Mouse (Mus musculus): ENCODE data around the gene Idh3b.

Gene Idh3b

GRCm38 (mm10) chr2:130265520-130265919 is 18.8 kb downstream of the Idh3b start:
- 85% methylated on average over 1 of the region's 1 CpGs for WGBS

- WGBS = 83% methylated on average over 2 of the region's 2 CpGs
Measured at GRCm38 (mm10) chr2:130262398-130262797, 21.9 kb downstream of the Idh3b start.

- WGBS = 93% methylated on average over 2 of the region's 2 CpGs
Measured at GRCm38 (mm10) chr2:130261914-130262313, 22.4 kb downstream of the Idh3b start.

- WGBS = 72% methylated on average over 4 of the region's 4 CpGs
Measured at GRCm38 (mm10) chr2:130260822-130261221, 23.5 kb downstream of the Idh3b start.

- WGBS = 66% methylated on average over 4 of the region's 4 CpGs
Measured at GRCm38 (mm10) chr2:130256762-130257161, 27.6 kb downstream of the Idh3b start.

GRCm38 (mm10) chr2:130248226-130248625 is 36.1 kb downstream of the Idh3b start:
- WGBS = 83% methylated on average over 7 of the region's 7 CpGs

GRCm38 (mm10) chr2:130246912-130247311 is 37.4 kb downstream of the Idh3b start:
- WGBS = 54% methylated on average over 9 of the region's 9 CpGs
